Mouse (Mus musculus) E14TG2a.4 (cell line): ENCODE data around the gene Aurkc.
"Not testable (repeated sequence)": the region's sequence is repeated elsewhere in the genome, so short reads cannot be mapped to it uniquely, and the experiment has no call there.

Experiments used
- CTCF ChIP-seq: conservative IDR thresholded peaks from 2 replicates; pipeline ENCODE4 v1.5.1; 2014; ENCODE audit warnings: low read length
- NANOG ChIP-seq: IDR thresholded peaks from 2 replicates; pipeline ENCODE4 v1.6.1; 2014; ENCODE audit warnings: borderline replicate concordance, low read length, mixed read lengths

GRCm38 (mm10) chr7:6995251-6995650 lies at the start of gene Aurkc:
- TF ChIP-seq NANOG, CTCF: not testable (repeated sequence)
